ENCODE assay signal across 17 mouse cellular contexts in the genomic region with DNA sequence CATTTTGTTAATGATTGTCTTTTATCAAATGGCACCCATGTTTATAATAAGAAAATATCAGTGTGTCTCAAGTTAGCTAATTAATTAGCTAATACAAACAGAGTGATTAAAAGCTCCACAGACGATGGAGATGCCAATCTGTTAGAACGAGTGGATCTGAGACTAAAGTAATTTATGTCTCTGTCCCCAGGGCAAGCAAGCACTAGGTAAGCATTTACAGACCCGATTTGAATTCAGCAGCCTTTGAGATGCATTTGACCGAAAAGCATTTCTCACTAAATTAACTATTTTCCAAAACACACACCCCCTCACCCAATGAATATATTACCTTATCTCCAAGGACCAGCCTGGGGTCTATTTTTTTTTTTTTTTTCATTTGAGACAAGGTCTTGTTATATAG. TPM values are rescaled to one million over a fixed set of nuclear protein-coding genes. Genes with fewer than 3 reads are reported as not detected.
DNase-seq lines count a peak whose midpoint lies in the region; ATAC-seq and TF ChIP-seq lines count a peak whose summit lies in the region.
"Had no signal": no experiment of that assay in that cellular context is flagged by ENCODE, and none has a peak within 500 bp of the region (broad histone marks: within the 10 kb centered on the region; RNA-seq: fewer than 3 reads in every experiment).

No protein-coding gene starts in this region.

- H3K27ac ChIP-seq in hindbrain, embryonic 14.5 days, result no peak overlapping the region
- H3K27ac ChIP-seq in hindbrain, embryonic 13.5 days, result no peak overlapping the region
- no peak overlapping the region for H3K27ac ChIP-seq in midbrain, embryonic 15.5 days
- H3K27ac ChIP-seq in midbrain, postnatal 0 days (ENCODE audit: low read depth, low read length), result no peak overlapping the region
- H3K27ac ChIP-seq: embryonic facial prominence, embryonic 10.5 days; forebrain, embryonic 15.5 days; heart, embryonic 13.5 days had no signal

- no peaks in the 10 kb centered on the region for H3K36me3 ChIP-seq in hindbrain, embryonic 14.5 days (replicated peaks; ENCODE audit: control insufficient read depth, insufficient read depth)
- no peaks in the 10 kb centered on the region for H3K36me3 ChIP-seq in hindbrain, embryonic 13.5 days
- H3K36me3 ChIP-seq in midbrain, embryonic 15.5 days (replicated peaks), result no peaks in the 10 kb centered on the region
- H3K36me3 ChIP-seq in midbrain, postnatal 0 days (ENCODE audit: insufficient read depth, low read length), result no peaks in the 10 kb centered on the region
- H3K36me3 ChIP-seq: embryonic facial prominence, embryonic 10.5 days; forebrain, embryonic 15.5 days; heart, embryonic 13.5 days had no signal

- peak; percentile 51; the same call in 1 of the 2 replicates for ATAC-seq in hindbrain, embryonic 14.5 days (ENCODE audit: low FRiP score)
- no peak; the same call in 1 of the 2 replicates for ATAC-seq in hindbrain, embryonic 13.5 days (ENCODE audit: low FRiP score)
- ATAC-seq in midbrain, embryonic 15.5 days (replicated peaks), result peak; percentile 56
- no peak for ATAC-seq in midbrain, postnatal 0 days (ENCODE audit: low FRiP score)
- ATAC-seq: activated CD4-positive, CD25-positive, alpha-beta regulatory T cell, adult 4 months had no signal

- WGBS in hindbrain, embryonic 14.5 days, result 38% methylated on average over 4 of the region's 4 CpGs
- WGBS in hindbrain, embryonic 13.5 days, result 40% methylated on average over 4 of the region's 4 CpGs
- 44% methylated on average over 4 of the region's 4 CpGs for WGBS in midbrain, embryonic 15.5 days
- WGBS in midbrain, postnatal 0 days, result 38% methylated on average over 4 of the region's 4 CpGs

- H3K9me3 ChIP-seq in hindbrain, embryonic 14.5 days (ENCODE audit: control insufficient read depth, low read length), result no peaks in the 10 kb centered on the region
- no peaks in the 10 kb centered on the region for H3K9me3 ChIP-seq in hindbrain, embryonic 13.5 days
- H3K9me3 ChIP-seq in midbrain, embryonic 15.5 days, result no peaks in the 10 kb centered on the region
- no peaks in the 10 kb centered on the region for H3K9me3 ChIP-seq in midbrain, postnatal 0 days (ENCODE audit: low read length)
- H3K9me3 ChIP-seq: embryonic facial prominence, embryonic 10.5 days; forebrain, embryonic 15.5 days; heart, embryonic 13.5 days had no signal

- no peak overlapping the region for H3K4me2 ChIP-seq in hindbrain, embryonic 14.5 days (replicated peaks)
- H3K4me2 ChIP-seq in hindbrain, embryonic 13.5 days, result no peak overlapping the region
- H3K4me2 ChIP-seq in midbrain, embryonic 15.5 days, result no peak overlapping the region
- H3K4me2 ChIP-seq in midbrain, postnatal 0 days (ENCODE audit: low read depth, low read length, poor library complexity, severe bottlenecking), result no peak overlapping the region
- H3K4me2 ChIP-seq: forebrain, embryonic 15.5 days; heart, embryonic 13.5 days had no signal

- no peaks in the 10 kb centered on the region for H3K4me1 ChIP-seq in hindbrain, embryonic 14.5 days (replicated peaks; ENCODE audit: control insufficient read depth, insufficient read depth, low read length)
- H3K4me1 ChIP-seq in hindbrain, embryonic 13.5 days (replicated peaks), result peaks cover 2% of the 10 kb centered on the region; the same call in 1 of the 2 replicates
- H3K4me1 ChIP-seq in midbrain, embryonic 15.5 days, result no peaks in the 10 kb centered on the region
- H3K4me1 ChIP-seq in midbrain, postnatal 0 days (ENCODE audit: insufficient read depth, low read length), result no peaks in the 10 kb centered on the region
- H3K4me1 ChIP-seq: embryonic facial prominence, embryonic 10.5 days; heart, embryonic 13.5 days had no signal

- H3K9ac ChIP-seq in hindbrain, embryonic 14.5 days, result no peak overlapping the region
- H3K9ac ChIP-seq in hindbrain, embryonic 13.5 days, result no peak overlapping the region
- no peak overlapping the region for H3K9ac ChIP-seq in midbrain, embryonic 15.5 days
- H3K9ac ChIP-seq in midbrain, postnatal 0 days (replicated peaks; ENCODE audit: low read length, poor library complexity, severe bottlenecking), result no peak overlapping the region
- H3K9ac ChIP-seq: forebrain, embryonic 15.5 days; heart, embryonic 13.5 days had no signal

- H3K27me3 ChIP-seq in hindbrain, embryonic 14.5 days (ENCODE audit: control insufficient read depth, insufficient read depth, low read length), result no peaks in the 10 kb centered on the region
- H3K27me3 ChIP-seq in hindbrain, embryonic 13.5 days, result no peaks in the 10 kb centered on the region
- no peaks in the 10 kb centered on the region for H3K27me3 ChIP-seq in midbrain, embryonic 15.5 days (replicated peaks)
- H3K27me3 ChIP-seq in midbrain, postnatal 0 days (ENCODE audit: insufficient read depth, low read length), result no peaks in the 10 kb centered on the region
- H3K27me3 ChIP-seq: CH12.LX; forebrain, embryonic 15.5 days; Patski had no signal

- no peak for TF ChIP-seq CTCF in midbrain, postnatal 0 days (IDR thresholded peaks at IDR 0.05)

- DNase-seq in hindbrain, embryonic 14.5 days (ENCODE audit: low spot score), result no peak
- peak; percentile 32 for DNase-seq in kidney, postnatal 14 days
- no peak for DNase-seq in kidney, postnatal 4 days
- no peak for DNase-seq in midbrain, postnatal 0 days (ENCODE audit: low spot score)
- no peak for DNase-seq in urinary bladder, adult 2 months (ENCODE audit: low spot score)
- DNase-seq: cerebellum, adult 18-20 months; cerebellum, adult 9-11 months; gastrocnemius, postnatal 36 days; heart, postnatal 36 days had no signal

- no peak overlapping the region for H3K4me3 ChIP-seq in hindbrain, embryonic 14.5 days (replicated peaks; ENCODE audit: low read length)
- H3K4me3 ChIP-seq in hindbrain, embryonic 13.5 days, result no peak overlapping the region
- H3K4me3 ChIP-seq in midbrain, embryonic 15.5 days, result no peak overlapping the region
- no peak overlapping the region for H3K4me3 ChIP-seq in midbrain, postnatal 0 days (ENCODE audit: low read depth, low read length)
- H3K4me3 ChIP-seq: embryonic facial prominence, embryonic 10.5 days; forebrain, embryonic 15.5 days; heart, embryonic 13.5 days had no signal

RNA-seq across cellular contexts. Expression of a gene that starts 18.2 kb away (rescaled TPM):
- polyA plus RNA-seq in hindbrain, embryonic 14.5 days (2014; fragmentation: Nextera tagmentation; extraction: Ambion mirVana), result not detected in 2 replicates
- not detected in 2 replicates for polyA plus RNA-seq in hindbrain, embryonic 13.5 days (2015; fragmentation: Nextera tagmentation; extraction: Ambion mirVana)
- 0.05 TPM in 1 of 2 replicates, not detected in the other for polyA plus RNA-seq in midbrain, embryonic 15.5 days (2015; fragmentation: Nextera tagmentation; extraction: Ambion mirVana)
- not detected in 2 replicates for total RNA-seq in midbrain, postnatal 0 days (2014; rRNA removed)
- polyA plus RNA-seq in midbrain, postnatal 0 days (2015; fragmentation: Nextera tagmentation; extraction: Ambion mirVana), result not detected in 2 replicates
- 0.38 and 0.62 TPM in 2 replicates for polyA plus RNA-seq in urinary bladder, adult 2 months (2012; rRNA removed)
- total RNA-seq: gastrocnemius, postnatal 36 days; heart, postnatal 36 days had no signal
- polyA plus RNA-seq: embryonic facial prominence, embryonic 10.5 days; forebrain, embryonic 15.5 days had no signal

Comparison
In these comparisons a context has a peak if more than half of its experiments do, and no peak if none do; other contexts are left out.
1. ATAC-seq: peak in hindbrain, embryonic 14.5 days (single experiment) and midbrain, embryonic 15.5 days (single experiment); none in hindbrain, embryonic 13.5 days (single experiment) and midbrain, postnatal 0 days (single experiment).